Mouse (Mus musculus): ENCODE measurements around the gene Hpgd.

GRCm38 (mm10) chr8:56275316-56275715, 19.1 kb upstream of the Hpgd start:
- TF ChIP-seq TAL1 (IDR thresholded peaks at IDR 0.05; ENCODE audit: low read length) (no peak), GATA1 (IDR thresholded peaks at IDR 0.05; ENCODE audit: low read length) (no peak)
